Mouse (Mus musculus) limb, embryonic 12.5 days (tissue): ENCODE data around the gene Fam43a. TPM values are rescaled to one million over a fixed set of nuclear protein-coding genes. Genes with fewer than 3 reads are reported as not detected.

ENCODE experiments used
- ATAC-seq: fragments of 200-750 bp; cut with Nextera tagmentation; 2 replicates; pipeline ENCODE4 v1.8.0; 2017; ENCODE audit warnings: low read depth, moderate TSS enrichment; ENCODE audit not compliant: insufficient number of reproducible peaks, insufficient read depth, low FRiP score, low TSS enrichment
- H3K27ac ChIP-seq: fragments of 300-500 bp; sonication (generic); 2 replicates; pipeline ENCODE4 v1.5.1; 2016; ENCODE audit warnings: mild to moderate bottlenecking, moderate library complexity
- H3K27me3 ChIP-seq: fragments of 300-500 bp; sonication (generic); 2 replicates; pipeline ENCODE4 v1.6.1; 2016; ENCODE audit warnings: mild to moderate bottlenecking, moderate library complexity
- H3K36me3 ChIP-seq: fragments of 300-500 bp; sonication (generic); 2 replicates; pipeline ENCODE4 v1.6.1; 2016; ENCODE audit warnings: mild to moderate bottlenecking, moderate library complexity
- H3K4me1 ChIP-seq: fragments of 300-500 bp; sonication (generic); replicated peaks from 2 replicates; pipeline ENCODE4 v1.6.1; 2016
- H3K4me2 ChIP-seq: fragments of 300-500 bp; sonication (generic); 2 replicates; pipeline ENCODE4 v1.6.1; 2016; ENCODE audit warnings: mild to moderate bottlenecking, moderate library complexity
- H3K4me3 ChIP-seq: fragments of 300-500 bp; sonication (generic); replicated peaks from 2 replicates; pipeline ENCODE4 v1.5.1; 2016; ENCODE audit warnings: mild to moderate bottlenecking
- H3K9ac ChIP-seq: fragments of 300-500 bp; sonication (generic); replicated peaks from 2 replicates; pipeline ENCODE4 v1.6.1; 2016; ENCODE audit warnings: mild to moderate bottlenecking, moderate library complexity
- H3K9me3 ChIP-seq: fragments of 300-500 bp; sonication (generic); 2 replicates; pipeline ENCODE4 v1.6.1; 2016; ENCODE audit warnings: mild to moderate bottlenecking, moderate library complexity
- WGBS: fragments of 180-500 bp; shearing (Covaris S2); methylation state at CpG from one replicate; pipeline ENCODE4 v1.1.7; 2016; 5-methylcytosine and 5-hydroxymethylcytosine counted together
- polyA plus RNA-seq: library from polyadenylated mRNA; unstranded; fragments of >200 nt; fragmentation: Nextera tagmentation; extraction: Ambion mirVana; gene quantifications from 2 replicates; pipeline ENCODE4 v1.2.1, GENCODE M21; 2016

Gene Fam43a
- polyA plus RNA-seq, 1 experiment from 2014 or later, result 11.2 TPM

DNA sequence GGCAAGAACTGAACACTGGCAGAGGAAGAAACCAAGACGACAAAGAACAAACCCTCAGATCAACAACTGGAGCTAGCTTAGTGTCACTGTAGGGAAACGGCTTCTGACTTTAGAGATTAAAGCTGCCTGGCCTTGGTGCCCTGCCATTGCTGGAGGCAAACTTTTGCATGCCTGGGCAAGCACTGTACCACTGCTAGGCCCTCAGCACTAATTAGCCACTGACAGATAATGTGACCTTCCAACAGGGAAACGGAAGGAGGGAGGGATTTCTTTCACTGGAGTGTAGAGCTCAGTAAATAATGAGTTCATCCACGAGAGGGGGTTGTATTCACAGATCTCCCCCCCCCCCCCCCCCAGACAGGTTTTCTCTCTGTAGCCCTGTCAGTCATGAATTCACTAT lies 27.3 kb upstream of the Fam43a start:
- Histone ChIP-seq H3K4me1 (no peaks in the 10 kb centered on the region), H3K36me3 (peaks cover 97% of the 10 kb centered on the region)

GRCm38 (mm10) chr16:30575815-30576214 lies 23.7 kb upstream of the Fam43a start:
- WGBS, result 88% methylated on average over 7 of the region's 7 CpGs
- H3K36me3 ChIP-seq, result peaks cover 97% of the 10 kb centered on the region
- no peak for ATAC-seq

More for the DNA sequence above, 27.3 kb upstream of the Fam43a start:
- no peaks in the 10 kb centered on the region for H3K9me3 ChIP-seq
- no peak for ATAC-seq
- H3K27ac ChIP-seq, result no peak overlapping the region
- H3K4me2 ChIP-seq, result no peak overlapping the region
- H3K9ac ChIP-seq, result no peak overlapping the region
- H3K27me3 ChIP-seq, result no peaks in the 10 kb centered on the region
- 64% methylated on average over 4 of the region's 4 CpGs for WGBS
- H3K4me3 ChIP-seq, result no peak overlapping the region

DNA sequence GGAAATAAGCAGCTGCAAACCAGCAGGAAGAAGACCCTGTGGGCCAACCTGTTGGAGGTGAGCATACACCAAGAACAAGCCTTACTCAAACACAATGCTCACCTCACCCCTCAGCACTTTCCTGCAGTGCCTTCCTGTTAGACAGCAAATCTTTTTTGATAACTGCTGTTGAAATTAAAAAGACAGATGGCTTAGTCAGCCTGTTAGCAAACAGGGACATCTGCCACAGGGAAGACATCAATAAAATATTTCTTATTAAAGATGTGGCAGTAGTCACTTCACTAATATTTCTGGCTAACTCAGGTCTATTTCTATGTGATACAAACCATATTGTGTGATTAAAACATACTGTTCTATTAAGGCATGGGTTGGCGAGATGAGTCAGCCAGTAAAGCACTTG lies 23.1 kb upstream of the Fam43a start:
- Histone ChIP-seq H3K36me3 (peaks cover 97% of the 10 kb centered on the region), H3K4me2 (no peak overlapping the region), H3K27ac (no peak overlapping the region), H3K9ac (no peak overlapping the region), H3K27me3 (no peaks in the 10 kb centered on the region), H3K4me3 (no peak overlapping the region), H3K4me1 (no peaks in the 10 kb centered on the region), H3K9me3 (no peaks in the 10 kb centered on the region)
- no peak for ATAC-seq
- WGBS, result 90% methylated on average over 1 of the region's 1 CpGs

More at GRCm38 (mm10) chr16:30575815-30576214, 23.7 kb upstream of the Fam43a start:
- Histone ChIP-seq H3K4me2 (no peak overlapping the region), H3K27ac (no peak overlapping the region), H3K27me3 (no peaks in the 10 kb centered on the region), H3K4me1 (no peaks in the 10 kb centered on the region), H3K9ac (no peak overlapping the region), H3K4me3 (no peak overlapping the region), H3K9me3 (no peaks in the 10 kb centered on the region)

DNA sequence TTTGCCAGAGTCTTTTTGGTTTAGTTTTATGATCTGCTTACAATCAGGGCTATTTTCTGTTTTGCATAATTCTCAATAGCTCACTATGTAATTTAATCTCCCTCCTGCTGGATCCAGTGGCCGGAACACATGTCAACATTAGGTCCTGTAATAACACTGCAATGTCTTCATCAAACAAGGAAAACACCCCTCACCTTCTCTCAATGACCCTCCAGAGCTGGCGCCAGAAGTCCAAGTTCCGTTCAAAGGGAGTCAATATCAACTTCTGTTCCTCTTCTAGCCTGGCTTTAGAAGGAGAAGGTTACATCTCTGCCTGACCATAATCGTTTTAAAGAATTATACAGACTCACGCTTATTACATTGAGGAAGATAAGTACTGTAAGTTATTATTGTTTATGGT lies 18.8 kb upstream of the Fam43a start:
- H3K9ac ChIP-seq, result no peak overlapping the region
- no peaks in the 10 kb centered on the region for H3K9me3 ChIP-seq
- H3K4me3 ChIP-seq, result no peak overlapping the region
- no peak overlapping the region for H3K4me2 ChIP-seq
- no peak overlapping the region for H3K27ac ChIP-seq
- H3K36me3 ChIP-seq, result peaks cover 99% of the 10 kb centered on the region
- WGBS, result 90% methylated on average over 5 of the region's 5 CpGs
- H3K27me3 ChIP-seq, result no peaks in the 10 kb centered on the region
- no peak for ATAC-seq
- H3K4me1 ChIP-seq, result no peaks in the 10 kb centered on the region

DNA sequence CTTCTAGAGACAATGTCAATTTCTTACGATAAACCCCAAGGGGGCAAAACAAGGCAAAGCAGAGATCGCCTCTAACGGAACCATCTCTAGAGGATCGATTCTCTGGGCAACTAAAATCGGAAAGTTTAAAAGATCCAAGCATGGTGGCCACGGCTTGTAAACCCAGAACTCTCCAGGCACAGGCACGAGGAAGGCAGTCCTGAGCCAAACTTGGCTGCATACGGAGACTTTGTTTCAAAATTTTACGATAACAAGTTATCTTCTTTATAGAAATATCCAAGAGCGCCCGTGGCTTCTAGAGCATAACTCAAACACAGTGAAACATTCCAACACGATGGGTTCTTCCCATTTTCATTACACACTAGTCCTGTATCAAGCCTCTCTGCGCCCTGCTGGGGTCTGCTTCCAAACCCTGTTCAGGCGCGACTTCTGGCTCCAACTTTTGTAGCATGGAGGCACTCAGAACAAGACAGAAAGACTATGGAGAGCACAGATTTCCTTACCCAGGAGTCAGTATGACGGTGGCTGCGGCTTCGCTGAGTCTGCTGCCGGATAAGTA lies 12.5 kb upstream of the Fam43a start:
- peaks cover 6% of the 10 kb centered on the region for H3K4me1 ChIP-seq
- 3% methylated on average over 19 of the region's 19 CpGs for WGBS
- no peaks in the 10 kb centered on the region for H3K9me3 ChIP-seq
- peak overlapping the region; percentile 85 for H3K4me2 ChIP-seq
- 0 out of 2 replicates have a peak, but pooled peaks cover 5% of the 10 kb centered on the region for H3K27me3 ChIP-seq
- H3K9ac ChIP-seq, result peak overlapping the region; percentile 79
- ATAC-seq, result no peak
- peaks cover 37% of the 10 kb centered on the region for H3K36me3 ChIP-seq
- peak overlapping the region; percentile 82 for H3K4me3 ChIP-seq
- H3K27ac ChIP-seq, result no peak overlapping the region

DNA sequence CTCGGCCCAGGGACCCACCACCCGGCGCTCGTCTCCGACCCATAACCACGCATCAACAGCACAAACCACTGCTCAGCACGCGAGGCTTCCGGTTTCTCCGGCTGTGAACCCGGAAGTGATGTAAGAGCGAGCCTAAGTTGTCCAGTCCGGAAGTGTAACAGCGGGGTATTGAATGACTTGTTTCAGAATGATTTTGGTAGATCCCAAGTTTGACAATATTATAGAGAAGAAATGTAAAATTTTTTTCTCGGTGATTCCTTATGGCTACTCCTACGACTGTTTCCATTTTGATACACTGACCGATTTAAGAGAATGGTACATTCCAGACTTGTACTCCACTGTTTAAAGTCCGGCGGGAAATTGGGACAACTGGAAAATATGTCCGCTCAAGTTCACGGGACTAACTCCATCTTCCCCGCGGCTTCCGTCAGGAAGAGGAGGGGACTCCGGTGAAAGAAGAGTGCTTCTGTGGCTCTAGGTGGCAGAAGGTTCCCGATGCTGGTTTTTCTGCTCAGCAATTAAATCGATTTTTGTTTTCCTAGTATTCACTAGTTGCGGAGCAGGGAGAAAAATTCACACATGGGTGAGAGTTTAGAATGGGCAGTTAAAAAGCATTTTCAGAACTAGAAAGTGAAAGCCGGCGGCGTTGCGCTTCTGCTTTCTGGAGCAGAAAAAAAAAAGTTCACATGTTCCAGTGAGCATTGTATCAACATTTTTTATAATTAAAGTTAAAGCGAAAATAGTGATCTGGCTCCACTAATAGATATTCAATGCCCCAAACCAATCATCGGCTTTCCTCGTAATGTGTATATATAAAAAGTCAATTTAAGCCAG lies 11.8 kb upstream of the Fam43a start, which contains the start of gene Lsg1:
Gene Lsg1 (minus strand): TSS at position 99 of the 834 bp plus-strand sequence.
- 3% methylated on average over 35 of the region's 35 CpGs for WGBS
- H3K4me3 ChIP-seq, result peak within 1 kb of the TSS; percentile 82
- no peaks in the 10 kb centered on the region for H3K9me3 ChIP-seq
- H3K4me2 ChIP-seq, result peak within 1 kb of the TSS; percentile 85
- peak within 1 kb of the TSS; percentile 79 for H3K9ac ChIP-seq
- peak; percentile 92 for ATAC-seq
- 0 out of 2 replicates have a peak, but pooled peaks cover 5% of the 10 kb centered on the region for H3K27me3 ChIP-seq
- H3K36me3 ChIP-seq, result peaks cover 30% of the 10 kb centered on the region
- H3K4me1 ChIP-seq, result peaks cover 6% of the 10 kb centered on the region
- no peak within 1 kb of the TSS for H3K27ac ChIP-seq

DNA sequence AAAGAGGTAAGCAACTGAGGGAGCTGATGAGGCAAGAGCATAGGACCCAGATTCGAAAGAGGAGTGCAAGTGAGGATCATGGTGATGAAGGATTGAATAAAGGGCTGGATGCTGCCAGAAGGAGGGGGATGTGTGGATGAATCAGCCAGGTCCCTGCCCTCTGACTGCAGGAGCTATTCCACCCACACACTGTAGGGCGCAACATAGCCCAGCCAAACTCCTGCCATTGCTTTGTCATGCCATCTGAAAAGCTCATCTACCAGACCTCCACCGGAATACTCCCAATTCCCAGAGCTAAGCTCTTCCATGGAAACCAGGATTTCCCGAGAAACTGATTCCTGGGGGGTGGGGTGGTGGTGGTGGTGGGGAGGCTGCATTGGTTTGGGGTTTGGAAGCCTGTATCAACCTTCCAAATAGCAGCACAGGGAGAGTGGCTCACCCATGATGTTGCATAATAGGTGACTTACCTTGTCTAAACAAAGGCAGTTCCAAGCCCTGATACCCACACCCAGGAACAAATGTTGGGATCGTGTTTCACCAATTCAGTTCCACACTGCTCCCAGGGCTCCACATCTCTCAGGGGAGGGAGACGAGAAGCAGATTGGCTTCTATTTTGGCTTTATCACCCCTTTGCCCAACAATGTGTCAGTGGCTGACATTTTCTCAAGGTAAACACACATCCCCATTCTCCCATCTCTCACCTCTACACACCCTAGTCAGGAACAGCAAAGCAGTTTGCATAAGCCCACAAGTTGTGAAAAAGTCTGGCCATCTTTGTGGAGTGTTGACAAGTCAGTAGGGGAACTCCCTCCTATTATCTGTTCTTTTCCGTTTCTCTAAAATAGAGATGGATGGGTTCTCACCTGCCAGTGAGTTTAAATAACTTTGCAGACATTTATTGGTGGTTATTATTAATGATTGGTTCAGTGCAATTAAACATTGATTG lies 9.0 kb upstream of the Fam43a start:
- Histone ChIP-seq H3K27ac (no peak overlapping the region), H3K4me2 (no peak overlapping the region), H3K4me1 (peaks cover 6% of the 10 kb centered on the region), H3K9me3 (no peaks in the 10 kb centered on the region), H3K27me3 (peaks cover 14% of the 10 kb centered on the region), H3K36me3 (peaks cover 2% of the 10 kb centered on the region), H3K4me3 (no peak overlapping the region), H3K9ac (no peak overlapping the region)
- WGBS, result 33% methylated on average over 7 of the region's 7 CpGs
- no peak for ATAC-seq

- H3K27ac ChIP-seq, result no peak overlapping the region
- H3K9ac ChIP-seq, result no peak overlapping the region
- WGBS, result 48% methylated on average over 3 of the region's 3 CpGs
- no peak for ATAC-seq
- no peak overlapping the region for H3K4me3 ChIP-seq
- no peak overlapping the region for H3K4me2 ChIP-seq
- no peaks in the 10 kb centered on the region for H3K36me3 ChIP-seq
- no peaks in the 10 kb centered on the region for H3K9me3 ChIP-seq
- H3K4me1 ChIP-seq, result 0 out of 2 replicates have a peak, but pooled peaks cover 2% of the 10 kb centered on the region
- peaks cover 28% of the 10 kb centered on the region for H3K27me3 ChIP-seq
Observed at GRCm38 (mm10) chr16:30591990-30592389, 7.5 kb upstream of the Fam43a start.

DNA sequence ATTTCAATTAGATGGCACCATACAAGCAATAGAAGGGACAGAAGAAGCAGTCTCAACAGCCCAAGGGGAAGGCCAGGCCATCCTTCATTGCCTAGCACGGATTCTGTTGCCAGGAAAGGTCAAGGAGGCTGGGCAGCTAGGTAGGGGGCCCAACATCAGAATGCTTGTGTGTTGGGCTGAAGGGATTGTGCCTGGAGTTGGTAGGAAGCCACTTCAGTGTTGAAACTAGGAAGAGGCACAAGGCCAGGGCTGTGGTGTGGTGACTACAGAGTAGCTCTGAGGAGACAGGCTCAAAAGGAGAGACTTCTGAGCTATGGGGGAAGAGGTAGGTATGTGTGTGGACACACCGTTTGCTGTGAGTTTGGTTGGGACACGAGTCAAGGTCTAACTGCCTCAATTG lies 4.2 kb upstream of the Fam43a start:
- H3K27ac ChIP-seq, result no peak overlapping the region
- H3K36me3 ChIP-seq, result no peaks in the 10 kb centered on the region
- 50% methylated on average over 3 of the region's 3 CpGs for WGBS
- no peak for ATAC-seq
- H3K4me2 ChIP-seq, result no peak overlapping the region
- no peak overlapping the region for H3K9ac ChIP-seq
- peaks cover 6% of the 10 kb centered on the region; the same call in 1 of the 2 replicates for H3K4me1 ChIP-seq
- H3K27me3 ChIP-seq, result peaks cover 46% of the 10 kb centered on the region
- H3K4me3 ChIP-seq, result no peak overlapping the region
- no peaks in the 10 kb centered on the region for H3K9me3 ChIP-seq

DNA sequence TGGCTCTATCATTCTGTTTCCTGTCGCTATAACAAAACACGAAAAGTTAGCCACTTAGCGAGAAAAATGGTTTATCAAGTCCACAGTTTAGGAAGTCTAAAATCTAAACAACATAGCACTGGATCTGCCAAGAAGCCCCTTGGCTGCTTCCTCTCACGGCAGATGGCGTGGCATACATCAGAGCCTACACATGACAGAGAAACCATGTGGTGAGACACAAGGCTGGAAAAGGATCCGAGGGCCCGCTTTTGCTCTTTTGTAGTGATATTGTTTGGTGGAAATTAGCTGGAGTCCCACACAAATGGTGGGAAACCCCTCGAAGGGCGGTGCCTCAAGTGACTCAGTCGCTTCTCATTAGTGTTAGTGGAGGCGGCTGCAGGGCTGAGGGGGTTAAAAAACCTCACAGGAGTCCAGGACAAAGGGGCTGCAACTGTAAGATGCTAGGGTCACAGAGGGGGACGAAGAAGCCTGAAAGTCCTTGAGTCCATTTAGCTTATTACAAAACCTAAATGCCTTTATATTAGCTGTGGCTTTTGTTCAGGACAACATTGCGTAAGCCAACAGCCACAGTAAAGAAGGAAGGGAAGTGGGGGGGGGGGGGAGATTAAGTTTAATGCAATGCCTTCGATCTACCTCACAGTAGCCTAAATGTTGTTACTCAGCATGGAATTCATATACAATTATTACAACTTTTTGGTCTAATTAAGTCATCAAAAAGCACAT lies 3.5 kb upstream of the Fam43a start:
- Histone ChIP-seq H3K9ac (no peak overlapping the region), H3K9me3 (no peaks in the 10 kb centered on the region), H3K36me3 (no peaks in the 10 kb centered on the region), H3K4me1 (peaks cover 13% of the 10 kb centered on the region), H3K4me2 (no peak overlapping the region), H3K27ac (no peak overlapping the region), H3K27me3 (peaks cover 51% of the 10 kb centered on the region), H3K4me3 (no peak overlapping the region)
- ATAC-seq, result no peak
- 73% methylated on average over 14 of the region's 14 CpGs for WGBS
